Mouse (Mus musculus) layer of hippocampus, postnatal 36 days (tissue): ENCODE data around the gene Rpusd1. TPM values are rescaled to one million over a fixed set of nuclear protein-coding genes. Genes with fewer than 3 reads are reported as not detected.

ENCODE experiments used
- microRNA-seq, 2 experiments: library from miRNA; unstranded; fragments of <30 nt; microRNA quantifications; one replicate each; pipeline ENCODE4 v1.2.0; 2021
- total RNA-seq, 2 experiments: library from RNA; stranded (reverse); gene quantifications; 2 replicates each; pipeline ENCODE4 v1.2.3; 2021

Rpusd1 gene
- total RNA-seq, 2 experiments from 2014 or later = 50.0 to 52.5 TPM

Small RNA genes within 50 kb of the gene (microRNA-seq; reads per million reads assigned to microRNA genes)
- gene Gm25083 (0 reads per million in 2 experiments), gene Mir6966 (2.1 to 2.3 reads per million in 2 experiments)

Other genes with a start within 250 kb of the Rpusd1 start
- gene Sstr5, start 230.4 kb upstream of the Rpusd1 start, total RNA-seq = under 1 TPM in 1 of 2 experiments, not detected in 1; 0.23 TPM
- 10 to 100 TPM; 55.1 to 57.5 TPM for gene Sox8, start 157.0 kb upstream of the Rpusd1 start, total RNA-seq
- 10 to 100 TPM; 28.3 to 28.8 TPM for gene Lmf1, start 148.6 kb upstream of the Rpusd1 start, total RNA-seq
- gene Gng13, start 10.5 kb upstream of the Rpusd1 start, total RNA-seq = 100 to 1,000 TPM; 111 to 127 TPM
- gene Chtf18, start 251 bp upstream of the Rpusd1 start, total RNA-seq = 1 to 10 TPM in 1 of 2 experiments, under 1 TPM in 1; 0.73 to 1.6 TPM
- under 1 TPM in 1 of 2 experiments, not detected in 1; 0.12 TPM for gene Mslnl, start 8.4 kb downstream of the Rpusd1 start, total RNA-seq
- under 1 TPM; 0.66 to 0.77 TPM for gene Msln, start 26.7 kb downstream of the Rpusd1 start, total RNA-seq
- 10 to 100 TPM; 35.1 to 37.5 TPM for gene Narfl, start 46.1 kb downstream of the Rpusd1 start, total RNA-seq
- gene Haghl, start 58.0 kb downstream of the Rpusd1 start, total RNA-seq = 100 to 1,000 TPM in 1 of 2 experiments, 10 to 100 TPM in 1; 98.1 to 107 TPM
- gene Ccdc78, start 58.9 kb downstream of the Rpusd1 start, total RNA-seq = under 1 TPM; 0.20 to 0.25 TPM
- 10 to 100 TPM; 80.7 to 93.1 TPM for gene Fam173a, start 65.2 kb downstream of the Rpusd1 start, total RNA-seq
- under 1 TPM in 1 of 2 experiments, not detected in 1; 0.81 TPM for gene AC134908.4, start 68.0 kb downstream of the Rpusd1 start, total RNA-seq
- gene Metrn, start 69.5 kb downstream of the Rpusd1 start, total RNA-seq = 10 to 100 TPM; 73.2 to 85.6 TPM
- gene Fbxl16, start 81.4 kb downstream of the Rpusd1 start, total RNA-seq = 100 to 1,000 TPM; 643 to 644 TPM
- 10 to 100 TPM; 25.4 to 27.3 TPM for gene Wdr24, start 96.0 kb downstream of the Rpusd1 start, total RNA-seq
- gene Jmjd8, start 101.2 kb downstream of the Rpusd1 start, total RNA-seq = 10 to 100 TPM; 58.1 to 61.0 TPM
- 100 to 1,000 TPM; 163 to 164 TPM for gene Stub1, start 105.7 kb downstream of the Rpusd1 start, total RNA-seq
- gene Rhbdl1, start 109.6 kb downstream of the Rpusd1 start, total RNA-seq = 10 to 100 TPM; 47.9 to 49.0 TPM
- 10 to 100 TPM; 29.0 to 30.4 TPM for gene Gm20683, start 114.1 kb downstream of the Rpusd1 start, total RNA-seq
- gene Rhot2, start 117.2 kb downstream of the Rpusd1 start, total RNA-seq = 100 to 1,000 TPM; 102 to 103 TPM
- 10 to 100 TPM; 19.2 to 26.2 TPM for gene Wdr90, start 133.8 kb downstream of the Rpusd1 start, total RNA-seq
- gene Mcrip2, start 141.1 kb downstream of the Rpusd1 start, total RNA-seq = 10 to 100 TPM; 25.4 to 28.9 TPM
- gene Mettl26, start 147.4 kb downstream of the Rpusd1 start, total RNA-seq = 10 to 100 TPM; 36.3 to 37.7 TPM
- 1 to 10 TPM; 1.8 to 2.4 TPM for gene Wfikkn1, start 153.2 kb downstream of the Rpusd1 start, total RNA-seq
- gene Rab40c, start 192.1 kb downstream of the Rpusd1 start, total RNA-seq = 10 to 100 TPM; 49.6 to 55.5 TPM
- gene Pigq, start 217.3 kb downstream of the Rpusd1 start, total RNA-seq = 100 to 1,000 TPM; 125 to 129 TPM
- gene Nhlrc4, start 217.3 kb downstream of the Rpusd1 start, total RNA-seq = under 1 TPM; 0.17 to 0.61 TPM
- under 1 TPM; 0.95 to 0.96 TPM for gene A930017K11Rik, start 224.9 kb downstream of the Rpusd1 start, total RNA-seq